In genomic region chr3:90515789-90516188, GRCm38 (mm10) we compare ENCODE assay signal across 21 mouse cellular contexts. TPM values are rescaled to one million over a fixed set of nuclear protein-coding genes. Genes with fewer than 3 reads are reported as not detected.
DNase-seq lines count a peak whose midpoint lies in the region; ATAC-seq and TF ChIP-seq lines count a peak whose summit lies in the region.
"Had no signal": no experiment of that assay in that cellular context is flagged by ENCODE, and none has a peak within 500 bp of the region (broad histone marks: within the 10 kb centered on the region; RNA-seq: fewer than 3 reads in every experiment).

No protein-coding gene starts in this region.

- no peak for TF ChIP-seq CTCF in lung, embryonic 14.5 days (IDR thresholded peaks at IDR 0.05; ENCODE audit: low read depth)

- no peak overlapping the region for H3K9ac ChIP-seq in heart, embryonic 15.5 days
- H3K9ac ChIP-seq in lung, embryonic 14.5 days, result no peak overlapping the region
- H3K9ac ChIP-seq in intestine, embryonic 14.5 days (ENCODE audit: low read length), result no peak overlapping the region
- H3K9ac ChIP-seq: forebrain, embryonic 13.5 days had no signal

- H3K4me2 ChIP-seq in heart, embryonic 15.5 days, result peak overlapping the region; percentile 93
- peak overlapping the region; percentile 86; the same call in 1 of the 2 replicates for H3K4me2 ChIP-seq in lung, embryonic 14.5 days
- peak overlapping the region; percentile 92; the same call in 1 of the 2 replicates for H3K4me2 ChIP-seq in intestine, embryonic 14.5 days (ENCODE audit: low read length)
- H3K4me2 ChIP-seq in myocyte (ENCODE audit: low read depth), result peak overlapping the region; percentile 96

- H3K4me3 ChIP-seq in heart, embryonic 15.5 days, result peak overlapping the region; percentile 57; the same call in 1 of the 2 replicates
- no peak overlapping the region for H3K4me3 ChIP-seq in lung, embryonic 14.5 days (ENCODE audit: low read depth, low read length)
- H3K4me3 ChIP-seq in intestine, embryonic 14.5 days (ENCODE audit: low read depth, low read length), result no peak overlapping the region
- H3K4me3 ChIP-seq in myocyte, result peak overlapping the region; percentile 52

- intact Hi-C loops in heart, postnatal 10 days (cut with DNase I), result no loop called here
- intact Hi-C loops in left cerebral cortex, postnatal 36 days (cut with DNase I), result no loop called here

- TF ChIP-seq POLR2A in myocyte (IDR thresholded peaks at IDR 0.05; ENCODE audit: insufficient read length, low read depth), result no peak

- H3K79me2 ChIP-seq in myocyte (ENCODE audit: control insufficient read depth, insufficient read depth), result no peaks in the 10 kb centered on the region

- DNase-seq in heart, postnatal 10 days, result no peak
- DNase-seq in lung, embryonic 14.5 days, result no peak
- DNase-seq in lung, postnatal 14 days, result no peak
- DNase-seq in intestine, embryonic 14.5 days (ENCODE audit: low spot score), result no peak
- no peak for DNase-seq in left cerebral cortex, postnatal 36 days (ENCODE audit: low spot score in 2 of 2)
- no peak for DNase-seq in right cerebral cortex, adult 2 months (ENCODE audit: low spot score in 2 of 2)
- DNase-seq: cerebellum, postnatal 14 days; layer of hippocampus, postnatal 36 days; spleen, adult 18-20 months; thymus, adult 2 months had no signal

- H3K36me3 ChIP-seq in heart, embryonic 15.5 days, result no peaks in the 10 kb centered on the region; the same call in none of the 2 replicates
- no peaks in the 10 kb centered on the region for H3K36me3 ChIP-seq in lung, embryonic 14.5 days (ENCODE audit: insufficient read depth)
- 0 out of 2 replicates have a peak, but pooled peaks cover 2% of the 10 kb centered on the region for H3K36me3 ChIP-seq in intestine, embryonic 14.5 days (ENCODE audit: control insufficient read depth, insufficient read depth, low read length)
- H3K36me3 ChIP-seq in myocyte (ENCODE audit: control insufficient read depth, insufficient read depth), result no peaks in the 10 kb centered on the region
- H3K36me3 ChIP-seq: embryonic facial prominence, embryonic 12.5 days; midbrain, embryonic 12.5 days had no signal

- no peaks in the 10 kb centered on the region for H3K9me3 ChIP-seq in heart, embryonic 15.5 days (replicated peaks)
- H3K9me3 ChIP-seq in lung, embryonic 14.5 days (ENCODE audit: low read depth, low read length), result no peaks in the 10 kb centered on the region
- H3K9me3 ChIP-seq in intestine, embryonic 14.5 days (ENCODE audit: control insufficient read depth, low read length), result no peaks in the 10 kb centered on the region
- H3K9me3 ChIP-seq: embryonic facial prominence, embryonic 12.5 days; forebrain, embryonic 13.5 days; midbrain, embryonic 12.5 days had no signal

- WGBS in heart, embryonic 15.5 days, result 90% methylated on average over 4 of the region's 4 CpGs
- WGBS in lung, embryonic 14.5 days, result 94% methylated on average over 4 of the region's 4 CpGs
- WGBS in intestine, embryonic 14.5 days, result 94% methylated on average over 4 of the region's 4 CpGs

- H3K4me1 ChIP-seq in heart, embryonic 15.5 days (replicated peaks), result peaks cover 29% of the 10 kb centered on the region
- H3K4me1 ChIP-seq in lung, embryonic 14.5 days (ENCODE audit: insufficient read depth), result peaks cover 4% of the 10 kb centered on the region
- H3K4me1 ChIP-seq in intestine, embryonic 14.5 days (replicated peaks; ENCODE audit: control insufficient read depth, insufficient read depth, low read length), result peaks cover 7% of the 10 kb centered on the region; the same call in 1 of the 2 replicates

- no peaks in the 10 kb centered on the region for H3K27me3 ChIP-seq in heart, embryonic 15.5 days
- H3K27me3 ChIP-seq in lung, embryonic 14.5 days (ENCODE audit: insufficient read depth, low read length), result no peaks in the 10 kb centered on the region; the same call in 1 of the 2 replicates
- no peaks in the 10 kb centered on the region for H3K27me3 ChIP-seq in intestine, embryonic 14.5 days (replicated peaks; ENCODE audit: control insufficient read depth, insufficient read depth, low read length)
- H3K27me3 ChIP-seq in myocyte (ENCODE audit: control insufficient read depth, insufficient read depth, insufficient read length), result no peaks in the 10 kb centered on the region
- H3K27me3 ChIP-seq: Patski had no signal

- H3K27ac ChIP-seq in heart, embryonic 15.5 days, result no peak overlapping the region
- H3K27ac ChIP-seq in lung, embryonic 14.5 days (ENCODE audit: low read depth), result no peak overlapping the region
- no peak overlapping the region for H3K27ac ChIP-seq in intestine, embryonic 14.5 days (ENCODE audit: low read depth)
- H3K27ac ChIP-seq: embryonic facial prominence, embryonic 12.5 days; forebrain, embryonic 13.5 days; liver, embryonic 14.5 days; midbrain, embryonic 12.5 days had no signal

- no peak for ATAC-seq in heart, embryonic 15.5 days (replicated peaks; ENCODE audit: insufficient number of reproducible peaks, insufficient read depth, low FRiP score, low read depth)
- no peak for ATAC-seq in lung, embryonic 14.5 days (ENCODE audit: insufficient read depth)
- no peak for ATAC-seq in intestine, embryonic 14.5 days (replicated peaks; ENCODE audit: low FRiP score, low TSS enrichment, low read depth)
- ATAC-seq: forebrain, embryonic 13.5 days; Patski had no signal

- H3ac ChIP-seq in myocyte (ENCODE audit: control insufficient read depth, insufficient read length), result no peak overlapping the region

TF ChIP-seq in myocyte, 11 proteins besides CTCF, POLR2A, EP300 and RAD21:
- TF ChIP-seq TCF3 (IDR thresholded peaks at IDR 0.05; ENCODE audit: insufficient read length, low read depth) (no peak), MAX (IDR thresholded peaks at IDR 0.05; ENCODE audit: low read depth) (no peak), REST (IDR thresholded peaks at IDR 0.05; ENCODE audit: insufficient read depth, insufficient read length) (no peak), POLR2AphosphoS2 (IDR thresholded peaks at IDR 0.05; ENCODE audit: insufficient read length, low read depth) (no peak), CEBPB (IDR thresholded peaks at IDR 0.05; ENCODE audit: insufficient read depth, poor library complexity, severe bottlenecking) (no peak), MYOD1 (IDR thresholded peaks at IDR 0.05; ENCODE audit: control insufficient read depth in 1 of 3, insufficient read length in 2 of 3, low read depth in 2 of 3) (no peak), SRF (IDR thresholded peaks at IDR 0.05; ENCODE audit: control insufficient read depth, insufficient read length, low read depth) (no peak), TCF12 (IDR thresholded peaks at IDR 0.05; ENCODE audit: insufficient read depth, poor library complexity, severe bottlenecking) (no peak), MYOG (IDR thresholded peaks at IDR 0.05; ENCODE audit: control insufficient read depth in 1 of 3, insufficient read depth in 1 of 3, insufficient read length in 2 of 3, low read depth in 2 of 3) (no peak), E2F4 (IDR thresholded peaks at IDR 0.05; ENCODE audit: insufficient read depth) (no peak), USF1 (IDR thresholded peaks at IDR 0.05; ENCODE audit: low read depth) (no peak)

RNA-seq across cellular contexts. Expression of gene S100a13, which starts 1.6 kb away (rescaled TPM):
- 73.0 and 94.1 TPM in 2 replicates for polyA plus RNA-seq in heart, embryonic 15.5 days (2015; fragmentation: Nextera tagmentation; extraction: Ambion mirVana)
- total RNA-seq in heart, postnatal 10 days (2021), result 10 to 100 TPM; 40.6 to 42.3 TPM
- polyA plus RNA-seq in lung, embryonic 14.5 days (2014; fragmentation: Nextera tagmentation; extraction: Ambion mirVana), result 27.3 and 32.2 TPM in 2 replicates
- 27.7 and 30.3 TPM in 2 replicates for polyA plus RNA-seq in intestine, embryonic 14.5 days (2014; fragmentation: Nextera tagmentation; extraction: Ambion mirVana)
- polyA plus RNA-seq in myocyte (2012; fragmentation: generic; extraction: Trizol), result 106 TPM
- 10 to 100 TPM; 20.9 to 21.8 TPM for total RNA-seq in left cerebral cortex, postnatal 36 days (2021)

RNA-seq across cellular contexts. Expression of gene S100a1, which starts 1.6 kb away (rescaled TPM):
- 247 and 315 TPM in 2 replicates for polyA plus RNA-seq in heart, embryonic 15.5 days (2015; fragmentation: Nextera tagmentation; extraction: Ambion mirVana)
- 100 to 1,000 TPM; 418 to 437 TPM for total RNA-seq in heart, postnatal 10 days (2021)
- 28.0 and 33.9 TPM in 2 replicates for polyA plus RNA-seq in lung, embryonic 14.5 days (2014; fragmentation: Nextera tagmentation; extraction: Ambion mirVana)
- 50.7 and 66.8 TPM in 2 replicates for polyA plus RNA-seq in intestine, embryonic 14.5 days (2014; fragmentation: Nextera tagmentation; extraction: Ambion mirVana)
- 189 TPM for polyA plus RNA-seq in myocyte (2012; fragmentation: generic; extraction: Trizol)
- 100 to 1,000 TPM; 118 to 137 TPM for total RNA-seq in left cerebral cortex, postnatal 36 days (2021)

RNA-seq across cellular contexts. Expression of gene Chtop, which starts 6.5 kb away (rescaled TPM):
- polyA plus RNA-seq in heart, embryonic 15.5 days (2015; fragmentation: Nextera tagmentation; extraction: Ambion mirVana), result 90.9 and 98.3 TPM in 2 replicates
- 100 to 1,000 TPM; 126 to 128 TPM for total RNA-seq in heart, postnatal 10 days (2021)
- polyA plus RNA-seq in lung, embryonic 14.5 days (2014; fragmentation: Nextera tagmentation; extraction: Ambion mirVana), result 103 and 109 TPM in 2 replicates
- polyA plus RNA-seq in intestine, embryonic 14.5 days (2014; fragmentation: Nextera tagmentation; extraction: Ambion mirVana), result 86.4 and 87.0 TPM in 2 replicates
- 108 TPM for polyA plus RNA-seq in myocyte (2012; fragmentation: generic; extraction: Trizol)
- 100 to 1,000 TPM; 160 to 168 TPM for total RNA-seq in left cerebral cortex, postnatal 36 days (2021)

RNA-seq across cellular contexts. Expression of gene S100a14, which starts 10.9 kb away (rescaled TPM):
- 1.1 and 7.5 TPM in 2 replicates for polyA plus RNA-seq in heart, embryonic 15.5 days (2015; fragmentation: Nextera tagmentation; extraction: Ambion mirVana)
- not detected for total RNA-seq in heart, postnatal 10 days (2021)
- 1.2 and 1.6 TPM in 2 replicates for polyA plus RNA-seq in lung, embryonic 14.5 days (2014; fragmentation: Nextera tagmentation; extraction: Ambion mirVana)
- 0.91 and 1.0 TPM in 2 replicates for polyA plus RNA-seq in intestine, embryonic 14.5 days (2014; fragmentation: Nextera tagmentation; extraction: Ambion mirVana)
- 2.9 TPM for polyA plus RNA-seq in myocyte (2012; fragmentation: generic; extraction: Trizol)
- under 1 TPM; 0.34 to 0.44 TPM for total RNA-seq in left cerebral cortex, postnatal 36 days (2021)
- polyA plus RNA-seq: adrenal gland, adult 2 months; CD4-positive, CD25-positive, alpha-beta regulatory T cell, adult 4 months; forebrain, embryonic 13.5 days; hindbrain, embryonic 11.5 days; midbrain, embryonic 12.5 days; neural tube, embryonic 11.5 days had no signal

RNA-seq across cellular contexts. Expression of gene S100a16, which starts 21.3 kb away (rescaled TPM):
- 89.3 and 103 TPM in 2 replicates for polyA plus RNA-seq in heart, embryonic 15.5 days (2015; fragmentation: Nextera tagmentation; extraction: Ambion mirVana)
- 100 to 1,000 TPM; 108 to 126 TPM for total RNA-seq in heart, postnatal 10 days (2021)
- polyA plus RNA-seq in lung, embryonic 14.5 days (2014; fragmentation: Nextera tagmentation; extraction: Ambion mirVana), result 161 and 175 TPM in 2 replicates
- polyA plus RNA-seq in intestine, embryonic 14.5 days (2014; fragmentation: Nextera tagmentation; extraction: Ambion mirVana), result 107 and 121 TPM in 2 replicates
- polyA plus RNA-seq in myocyte (2012; fragmentation: generic; extraction: Trizol), result 210 TPM
- 10 to 100 TPM; 79.4 to 89.8 TPM for total RNA-seq in left cerebral cortex, postnatal 36 days (2021)
- polyA plus RNA-seq: CD4-positive, CD25-positive, alpha-beta regulatory T cell, adult 4 months had no signal

Comparison
In these comparisons a context has a peak if more than half of its experiments do, and no peak if none do; other contexts are left out.
1. H3K4me3 ChIP-seq: peak in heart, embryonic 15.5 days (single experiment) and myocyte (single experiment); none in lung, embryonic 14.5 days (single experiment) and intestine, embryonic 14.5 days (single experiment).
2. Peak in every context shown above with its lines, with median percentiles within 50 percentile points of each other: H3K4me2 ChIP-seq.